Mouse (Mus musculus) c-Kit-positive CD71-negative TER-119-negative erythroid progenitor cells, embryonic 14.5 days (primary cell): ENCODE results near the gene Cyp4a12b.
"Not testable (repeated sequence)": the region's sequence is repeated elsewhere in the genome, so short reads cannot be mapped to it uniquely, and the experiment has no call there.

Source experiments
- DNase-seq: peaks from one replicate; pipeline ENCODE4 v3.0.0-alpha.2; 2013; ENCODE audit warnings: low read depth

Gene Cyp4a12b

DNA sequence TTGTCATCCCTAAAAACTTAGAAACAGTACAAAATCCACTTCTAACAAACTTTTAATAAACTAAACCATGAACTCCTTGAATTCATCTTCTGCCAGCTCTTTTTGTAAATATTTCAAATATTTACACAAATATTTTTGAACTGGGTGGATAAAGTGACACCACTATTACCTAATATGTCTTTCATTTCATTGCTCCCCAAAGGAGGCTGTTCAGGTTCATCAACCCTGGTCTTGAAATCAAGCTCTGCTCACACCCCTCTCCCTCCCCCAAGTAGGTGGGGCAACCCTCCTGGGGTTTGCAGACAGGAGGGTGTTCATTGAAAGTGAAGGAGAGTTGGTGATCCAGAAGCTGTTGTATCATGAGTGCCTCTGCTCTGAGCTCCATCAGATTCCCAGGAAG lies at the start of gene Cyp4a12b:
Gene Cyp4a12b, plus strand, starts transcription at position 301 of the 400 bp plus-strand sequence.
- DNase-seq: not testable (repeated sequence)

DNA sequence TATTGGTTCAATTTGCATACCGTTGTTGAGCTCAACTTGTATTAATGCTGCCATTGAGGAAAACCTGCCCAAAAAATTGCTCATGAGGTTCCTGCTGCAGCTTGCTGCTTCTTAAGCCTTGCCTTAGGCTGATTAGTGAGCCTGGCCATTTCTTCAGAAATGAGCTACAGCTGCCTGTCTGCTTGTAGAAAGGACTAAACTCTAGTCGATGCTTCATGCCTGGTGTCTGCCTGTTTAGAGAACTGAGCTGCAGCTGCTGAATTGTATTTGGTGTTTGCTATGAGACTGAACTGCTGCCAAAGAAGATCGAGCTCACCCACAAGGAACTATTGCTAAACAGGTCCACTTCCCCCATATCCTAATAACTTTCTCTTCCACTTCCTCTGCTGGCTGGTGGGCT lies 45.8 kb upstream of the Cyp4a12b start:
- not testable (repeated sequence) for DNase-seq

DNA sequence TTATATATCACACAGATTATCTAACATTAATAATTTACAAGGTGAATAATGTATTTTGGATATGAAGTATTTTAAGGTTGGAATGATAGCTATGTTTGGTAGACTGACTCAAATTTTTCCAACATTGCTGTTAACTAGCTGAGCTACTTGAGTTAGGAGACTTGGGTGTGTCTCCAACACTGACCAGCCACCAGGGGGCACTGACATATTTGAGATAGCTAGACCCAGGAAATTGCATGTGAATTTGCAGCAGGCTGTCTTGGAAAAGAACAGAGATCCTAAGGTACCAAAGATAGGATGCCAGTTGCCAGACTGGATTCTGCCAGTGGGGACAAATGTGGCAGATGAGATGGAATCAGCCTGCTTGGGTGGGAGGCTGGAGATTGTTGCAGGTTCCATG lies 43.4 kb upstream of the Cyp4a12b start:
- not testable (repeated sequence) for DNase-seq

DNA sequence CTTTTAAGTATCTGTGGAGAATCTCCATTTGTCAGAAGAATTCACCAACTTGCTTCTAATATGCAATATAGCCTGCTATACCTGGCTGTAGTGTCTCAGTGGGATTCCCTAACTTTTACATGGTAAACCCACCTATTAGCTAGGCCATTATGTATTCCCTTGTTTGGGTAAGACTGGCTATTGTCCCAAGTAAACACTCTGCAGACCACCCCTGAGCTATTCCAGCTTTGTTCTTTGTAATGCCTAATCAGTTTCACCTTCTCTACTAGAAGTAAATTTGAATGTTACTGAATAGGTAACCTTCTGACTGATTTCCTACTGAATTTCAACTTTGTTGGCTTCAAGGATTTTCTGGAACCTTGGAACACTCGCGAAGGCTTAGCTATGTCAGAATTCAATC lies 15.2 kb upstream of the Cyp4a12b start:
- DNase-seq: not testable (repeated sequence)

DNA sequence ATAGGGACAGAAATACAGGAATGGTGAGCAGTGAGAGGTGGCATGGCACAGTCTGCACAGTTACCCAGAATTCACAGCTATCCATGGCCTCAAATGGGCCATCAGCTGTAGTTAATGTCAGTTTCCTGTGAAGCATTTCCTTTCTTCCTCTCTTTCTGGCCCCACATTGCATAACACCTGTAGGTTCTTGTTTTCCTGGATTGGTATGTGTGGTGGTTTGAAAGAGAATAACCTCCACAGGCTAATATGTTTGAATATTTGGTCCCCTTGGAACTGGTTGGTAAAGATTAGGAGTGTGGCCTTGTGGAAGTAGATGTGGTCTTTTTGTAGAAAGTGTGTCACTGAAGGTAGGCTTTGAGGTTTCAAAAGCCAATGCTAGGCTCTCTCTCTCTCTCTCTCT lies 14.5 kb upstream of the Cyp4a12b start:
- DNase-seq: not testable (repeated sequence)

DNA sequence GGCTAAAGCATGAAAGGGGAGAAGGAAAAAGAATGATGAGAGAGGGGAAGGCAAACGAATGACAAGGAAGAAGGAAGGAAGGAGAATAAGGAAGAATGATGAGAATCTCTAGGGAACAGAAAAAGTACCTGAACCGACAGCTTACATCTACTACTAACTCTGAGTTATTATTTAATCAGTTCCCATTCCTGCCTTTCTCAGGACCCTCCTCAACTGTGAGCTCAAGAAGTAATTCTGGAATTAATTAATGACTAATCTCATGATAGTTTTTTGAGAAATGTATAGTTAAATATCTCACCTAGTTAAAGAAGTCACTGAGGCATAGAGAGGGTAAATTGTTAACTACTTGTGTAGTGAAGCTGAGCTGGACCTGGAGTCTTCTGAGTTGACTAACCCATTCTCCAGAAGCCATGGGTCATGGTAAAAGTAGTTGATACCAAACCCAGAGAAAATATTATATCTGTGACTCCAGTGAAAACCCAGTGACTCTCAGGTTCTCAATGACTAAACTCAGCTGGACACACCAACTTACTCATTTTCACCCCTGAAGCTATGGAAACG lies 39.2 kb downstream of the Cyp4a12b start:
- DNase-seq: no peak

DNA sequence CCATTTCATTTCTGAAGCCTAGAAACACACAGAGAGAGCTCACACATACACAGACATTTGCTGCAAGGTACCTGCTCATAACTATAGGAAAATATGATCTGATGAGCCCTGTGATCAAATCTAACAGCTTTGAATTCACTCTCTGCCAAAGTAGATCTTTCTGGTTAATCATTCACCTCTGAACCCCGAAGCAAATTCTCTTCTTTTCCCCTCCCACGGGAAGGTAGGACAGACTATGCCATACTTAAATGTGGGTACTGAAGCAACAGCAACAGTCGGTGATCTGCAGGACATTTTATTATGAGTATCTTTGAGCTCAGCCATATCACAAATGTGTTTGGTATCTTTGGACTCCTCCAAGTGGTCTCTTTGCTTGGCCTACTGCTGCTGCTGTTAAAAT lies 40.9 kb downstream of the Cyp4a12b start, which contains the start of gene Cyp4a30b:
Gene Cyp4a30b, plus strand, starts transcription at position 301 of the 400 bp plus-strand sequence.
- DNase-seq: no peak

DNA sequence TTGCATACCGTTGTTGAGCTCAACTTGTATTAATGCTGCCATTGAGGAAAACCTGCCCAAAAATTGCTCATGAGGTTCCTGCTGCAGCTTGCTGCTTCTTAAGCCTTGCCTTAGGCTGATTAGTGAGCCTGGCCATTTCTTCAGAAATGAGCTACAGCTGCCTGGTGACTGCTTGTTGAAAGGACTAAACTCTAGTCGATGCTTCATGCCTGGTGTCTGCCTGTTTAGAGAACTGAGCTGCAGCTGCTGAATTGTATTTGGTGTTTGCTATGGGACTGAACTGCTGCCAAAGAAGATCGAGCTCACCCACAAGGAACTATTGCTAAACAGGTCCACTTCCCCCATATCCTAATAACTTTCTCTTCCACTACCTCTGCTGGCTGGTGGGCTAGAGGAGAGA lies 62.2 kb downstream of the Cyp4a12b start:
- DNase-seq: not testable (repeated sequence)

DNA sequence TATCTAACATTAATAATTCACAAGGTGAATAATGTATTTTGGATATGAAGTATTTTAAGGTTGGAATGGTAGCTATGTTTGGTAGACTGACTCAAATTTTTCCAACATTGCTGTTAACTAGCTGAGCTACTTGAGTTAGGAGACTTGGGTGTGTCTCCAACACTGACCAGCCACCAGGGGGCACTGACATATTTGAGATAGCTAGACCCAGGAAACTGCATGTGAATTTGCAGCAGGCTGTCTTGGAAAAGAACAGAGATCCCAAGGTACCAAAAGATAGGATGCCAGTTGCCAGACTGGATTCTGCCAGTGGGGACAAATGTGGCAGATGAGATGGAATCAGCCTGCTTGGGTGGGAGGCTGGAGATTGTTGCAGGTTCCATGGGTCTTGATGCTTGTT lies 64.6 kb downstream of the Cyp4a12b start:
- not testable (repeated sequence) for DNase-seq

DNA sequence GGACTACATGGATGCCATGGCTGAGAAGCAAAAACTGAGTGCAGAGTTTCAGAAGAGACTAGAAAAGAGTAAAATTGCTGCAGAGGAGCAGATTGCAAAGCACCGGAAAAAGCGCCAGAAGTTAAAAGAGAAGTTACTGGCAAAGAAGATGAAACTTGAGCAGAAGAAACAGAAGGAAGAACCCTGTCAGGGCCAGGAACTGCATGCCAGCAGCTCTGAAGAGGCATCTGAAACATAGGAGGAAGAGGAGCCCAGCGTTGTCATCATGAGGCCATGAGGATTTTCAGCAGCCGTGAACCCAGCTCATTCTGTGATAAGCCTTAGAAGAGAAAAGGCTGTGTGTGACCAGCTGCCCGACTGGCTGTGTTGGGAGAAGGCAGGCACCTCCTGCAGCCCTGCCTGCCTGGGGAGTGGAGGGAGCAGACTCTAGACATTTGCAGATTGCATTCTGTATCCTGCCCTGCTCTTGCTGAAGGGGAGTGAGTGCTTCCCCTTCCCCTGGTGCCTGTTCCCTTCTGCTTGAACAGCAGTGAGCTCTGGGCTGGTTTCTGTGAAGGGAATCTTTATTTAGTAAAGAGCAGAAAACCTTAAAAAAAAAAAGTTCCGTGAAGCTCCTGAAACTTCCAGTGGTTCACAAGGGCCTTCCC lies 69.7 kb downstream of the Cyp4a12b start:
- no peak for DNase-seq
